Mouse (Mus musculus) thymus, postnatal 10 days (tissue): ENCODE data around the gene Gm31371.
A peak's percentile ranks its signal among the peaks of the same experiment; 100 is the strongest.
"Not testable (repeated sequence)": the region's sequence is repeated elsewhere in the genome, so short reads cannot be mapped to it uniquely, and the experiment has no call there.

Experiments
- DNase-seq, 2 experiments: peaks; one replicate each; pipeline ENCODE4 v3.0.0; 2021; ENCODE audit warnings: low spot score in 2 of 2

The Gm31371 gene

DNA sequence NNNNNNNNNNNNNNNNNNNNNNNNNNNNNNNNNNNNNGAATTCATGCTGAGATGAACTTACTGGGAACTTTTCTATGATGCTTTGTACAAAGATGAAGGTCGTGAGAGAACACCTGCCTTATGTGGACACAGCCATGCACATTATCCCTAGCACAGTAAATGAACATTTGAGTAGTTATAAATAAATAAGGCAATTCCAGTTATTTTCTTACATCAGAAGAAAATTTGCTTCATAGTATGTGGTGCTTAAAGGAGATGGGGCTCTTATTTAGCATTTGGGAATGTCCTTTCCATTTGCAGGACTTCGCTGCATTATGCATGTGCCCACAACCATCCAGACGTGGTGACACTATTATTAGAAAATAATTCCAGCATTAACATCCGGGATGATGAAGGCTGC, at the start of gene Gm31371:
TSS of gene Gm31371 (plus strand) at position 301 of the 400 bp plus-strand sequence.
- DNase-seq, result not testable (repeated sequence)

DNA sequence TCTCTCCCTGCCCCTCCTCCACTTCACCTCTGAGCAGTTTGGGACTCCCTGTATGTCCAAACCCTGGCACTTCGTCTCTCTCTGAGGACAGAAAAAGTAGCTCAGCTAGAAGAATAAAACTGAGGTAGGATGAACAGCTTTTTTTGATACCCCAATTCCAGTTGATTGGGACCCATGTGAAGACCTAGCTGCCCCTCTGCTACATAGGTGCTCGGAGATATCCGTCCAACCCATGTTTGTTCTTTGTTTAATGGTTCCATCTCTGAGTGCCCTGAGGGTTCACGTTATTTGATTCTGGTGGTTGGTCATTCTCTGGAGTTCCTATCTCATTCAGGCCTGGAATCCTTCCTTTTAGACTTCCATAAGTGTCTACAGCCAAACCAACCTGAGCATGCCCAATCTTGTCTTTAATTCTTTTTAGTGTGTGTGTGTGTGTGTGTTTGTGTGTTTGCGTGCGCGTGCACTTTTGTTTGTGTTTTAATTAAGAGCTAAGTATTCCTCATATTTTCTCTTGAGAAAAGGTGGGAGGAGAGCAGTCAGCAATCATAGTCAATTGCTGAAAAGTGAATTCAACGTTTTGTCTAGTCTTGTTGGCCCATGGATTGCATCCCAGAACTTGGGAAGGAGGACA, 3.3 kb downstream of the Gm31371 start:
- not testable (repeated sequence) for DNase-seq

DNA sequence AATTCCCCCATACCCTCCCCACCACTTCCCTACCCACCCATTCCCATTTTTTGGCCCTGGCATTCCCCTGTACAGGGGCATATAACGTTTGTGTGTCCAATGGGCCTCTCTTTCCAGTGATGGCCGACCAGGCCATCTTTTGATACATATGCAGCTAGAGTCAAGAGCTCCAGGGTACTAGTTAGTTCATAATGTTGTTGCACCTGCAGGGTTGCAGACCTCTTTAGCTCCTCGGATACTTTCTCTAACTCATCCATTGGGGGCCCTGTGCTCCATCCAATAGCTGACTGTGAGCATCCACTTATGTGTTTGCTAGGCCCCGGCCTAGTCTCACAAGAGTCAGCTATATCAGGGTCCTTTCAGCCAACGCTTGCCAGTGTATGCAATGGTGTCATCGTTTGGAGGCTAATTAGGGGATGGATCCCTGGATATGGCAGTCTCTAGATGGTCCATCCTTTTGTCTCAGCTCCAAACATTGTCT, 5.7 kb downstream of the Gm31371 start:
- DNase-seq, result not testable (repeated sequence)

DNA sequence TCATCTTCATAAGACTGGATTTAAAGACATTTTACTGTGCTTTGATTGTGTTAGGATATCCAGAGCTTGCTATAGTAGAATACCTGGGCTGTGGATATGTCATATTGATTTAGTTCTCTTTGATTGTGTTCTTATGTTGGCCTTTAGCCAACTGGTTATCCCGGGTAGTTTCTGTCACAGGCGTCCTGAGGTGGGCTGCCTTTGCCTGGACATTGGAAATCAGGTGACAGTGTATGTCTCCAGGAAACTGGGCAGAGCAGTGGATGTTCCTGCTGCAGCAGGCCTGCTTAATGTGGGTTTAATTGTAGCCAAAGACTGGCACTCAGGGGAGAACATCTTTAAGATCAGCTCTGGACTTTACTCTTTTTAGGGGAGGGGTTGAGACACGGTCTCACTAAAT, 15.9 kb downstream of the Gm31371 start:
- DNase-seq, result not testable (repeated sequence)

DNA sequence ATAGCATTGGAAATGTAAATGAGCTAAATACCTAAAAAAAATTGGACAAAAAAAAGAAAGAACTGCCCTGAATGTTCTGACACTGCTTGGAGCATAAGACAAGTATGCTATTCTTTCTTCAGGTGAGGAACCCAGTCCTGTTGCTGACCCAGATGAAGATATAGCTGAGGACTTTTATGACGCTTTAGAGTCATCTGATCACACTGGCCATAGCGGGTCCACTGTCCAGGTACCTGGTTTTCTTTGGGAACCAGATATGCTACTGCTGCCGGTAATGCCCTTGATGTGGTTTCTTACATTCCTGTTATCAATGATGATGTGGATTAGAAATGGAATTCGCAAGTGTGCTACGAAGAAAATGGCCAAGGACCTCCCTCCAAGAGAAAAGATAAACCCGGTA, 31.1 kb downstream of the Gm31371 start:
- DNase-seq, result peak in 1 of 2 experiments; percentile 3

DNA sequence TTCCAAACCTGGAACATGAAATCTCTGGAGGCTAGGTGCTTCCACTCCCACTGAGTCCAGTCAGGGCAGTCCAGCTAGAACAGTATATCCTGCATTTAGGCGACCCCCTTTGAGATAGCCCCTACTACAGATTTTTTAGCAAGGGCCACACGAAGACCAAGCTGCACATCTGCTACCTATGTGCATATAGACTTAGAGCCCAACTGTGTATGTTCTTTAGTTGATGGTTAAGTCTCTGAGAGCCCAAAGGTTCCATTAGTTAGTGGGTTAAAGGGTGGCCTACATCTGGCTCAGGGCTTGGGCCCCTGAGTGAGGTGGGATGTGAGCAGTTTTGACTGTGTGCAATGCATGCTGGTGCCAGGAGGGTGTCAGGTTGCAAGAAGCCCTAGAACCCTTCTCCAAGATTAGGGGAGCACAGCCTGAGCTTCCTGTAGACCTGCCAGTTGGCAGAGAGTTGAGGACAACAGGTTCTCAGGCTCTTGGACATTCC, 32.4 kb downstream of the Gm31371 start:
- peak; percentile 3 to 9 for DNase-seq

DNA sequence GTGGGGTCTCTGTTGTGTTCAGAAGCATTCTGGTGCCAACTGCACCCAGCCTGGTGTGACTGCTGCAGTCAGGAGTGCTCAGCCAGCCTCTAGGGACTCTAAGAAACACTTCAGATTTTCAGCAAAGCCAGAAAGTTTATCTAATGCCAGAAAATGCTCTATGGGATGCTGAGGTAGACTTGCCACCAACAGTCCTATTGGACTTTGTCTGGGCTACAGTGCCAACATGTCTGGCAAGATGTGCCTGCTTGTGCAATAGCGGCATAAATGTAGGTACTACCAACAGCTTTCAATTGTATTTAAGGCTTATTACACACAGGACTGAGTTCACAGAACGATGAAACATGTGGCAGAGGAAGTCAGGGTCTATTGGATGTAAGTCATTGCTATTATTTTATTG, 57.7 kb downstream of the Gm31371 start:
- no peak for DNase-seq

DNA sequence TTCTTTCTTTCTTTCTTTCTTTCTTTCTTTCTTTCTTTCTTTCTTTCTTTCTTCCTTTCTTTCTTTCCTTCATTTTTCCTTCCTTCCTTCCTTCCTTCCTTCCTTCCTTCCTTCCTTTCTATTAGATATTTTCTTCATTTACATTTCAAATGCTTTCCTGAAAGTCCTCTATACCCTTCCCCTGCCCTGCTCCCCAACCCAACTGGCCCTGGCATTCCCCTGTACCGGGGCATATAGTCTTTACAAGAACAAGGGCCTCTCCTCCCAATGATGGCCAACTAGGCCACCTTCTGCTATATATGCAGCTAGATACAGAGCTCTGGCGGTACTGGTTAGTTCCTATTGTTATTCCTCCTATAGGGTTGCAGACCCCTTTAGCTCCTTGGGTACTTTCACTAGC, 60.6 kb downstream of the Gm31371 start:
- DNase-seq, result peak; percentile 5 to 11

DNA sequence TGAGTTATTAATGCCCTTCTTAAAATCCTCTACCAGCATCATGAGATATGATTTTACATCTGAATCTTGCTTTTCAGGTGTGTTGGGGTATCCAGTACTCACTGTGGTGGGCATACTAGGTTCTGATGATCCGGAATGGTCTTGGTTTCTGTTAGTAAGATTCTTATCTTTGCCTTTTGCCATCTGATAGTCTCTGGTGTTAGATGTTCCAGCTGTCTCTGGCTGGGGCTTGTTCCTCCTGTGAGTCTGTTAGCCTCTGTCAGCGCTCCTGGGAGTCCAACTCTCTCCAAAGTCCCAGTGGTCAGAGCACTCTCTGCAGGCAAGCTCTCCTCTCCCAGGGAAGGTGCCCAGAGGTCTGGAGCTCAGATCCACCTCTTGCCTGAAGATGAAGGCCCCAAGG, 65.0 kb downstream of the Gm31371 start:
- DNase-seq, result peak; percentile 28 to 30

DNA sequence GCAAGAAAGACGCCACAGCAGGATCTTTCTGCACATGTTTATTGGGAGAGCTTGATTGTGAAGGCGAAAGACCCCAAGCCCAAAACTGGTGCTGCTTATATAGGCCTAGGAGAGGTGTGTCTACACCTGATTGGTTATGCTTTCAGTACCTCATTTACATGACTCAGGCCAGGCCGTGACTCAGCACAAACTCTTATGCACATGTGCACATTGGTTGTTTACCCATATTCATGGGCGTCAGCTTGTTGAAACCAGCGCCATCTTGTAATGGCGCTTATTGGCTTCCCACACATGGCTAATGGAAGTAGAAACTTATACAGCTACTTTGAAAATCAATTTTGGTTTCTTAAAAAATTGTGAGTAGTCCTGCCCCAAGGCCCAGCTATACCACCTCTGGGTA, 72.0 kb downstream of the Gm31371 start:
- DNase-seq, result not testable (repeated sequence)
